Mouse (Mus musculus): ENCODE measurements around the gene 2610044O15Rik8.
A peak's percentile ranks its signal among the peaks of the same experiment; 100 is the strongest.

The 2610044O15Rik8 gene

GRCm38 (mm10) chr8:129234027-129234733, at the start of gene 2610044O15Rik8:
2610044O15Rik8 (minus strand) TSS chr8:129234406.
- peak; percentile 87 for DNase-seq (ENCODE audit: low spot score)

GRCm38 (mm10) chr8:129265918-129266317, 31.7 kb upstream of the 2610044O15Rik8 start:
- no peak for DNase-seq (ENCODE audit: low spot score)

GRCm38 (mm10) chr8:129264296-129264695, 30.1 kb upstream of the 2610044O15Rik8 start:
- no peak for DNase-seq (ENCODE audit: low spot score)

GRCm38 (mm10) chr8:129263211-129263927, 29.2 kb upstream of the 2610044O15Rik8 start:
- peak; percentile 79 for DNase-seq (ENCODE audit: low spot score)

- DNase-seq (ENCODE audit: low spot score): no peak
Measured at GRCm38 (mm10) chr8:129233664-129234026, 561 bp downstream of the 2610044O15Rik8 start.
